Mouse (Mus musculus): Measurements from ENCODE around the gene Olfr600. TPM values are rescaled to one million over a fixed set of nuclear protein-coding genes. Genes with fewer than 3 reads are reported as not detected.

The Olfr600 gene
- polyA plus RNA-seq, 1 experiment, result not detected

Other genes with a start within 250 kb of the Olfr600 start
- gene Olfr586, start 224.0 kb downstream of the Olfr600 start, polyA plus RNA-seq (2012; rRNA removed), result not detected in 2 replicates
- not detected in 2 replicates for gene Olfr588-ps1, start 208.8 kb downstream of the Olfr600 start, polyA plus RNA-seq (2012; rRNA removed)
- gene Olfr589, start 193.3 kb downstream of the Olfr600 start, polyA plus RNA-seq (2012; rRNA removed), result not detected in 2 replicates
- not detected in 2 replicates for gene Olfr591, start 171.3 kb downstream of the Olfr600 start, polyA plus RNA-seq (2012; rRNA removed)
- gene Olfr592, start 164.9 kb downstream of the Olfr600 start, polyA plus RNA-seq (2012; rRNA removed), result not detected in 2 replicates
- gene Olfr593, start 137.8 kb downstream of the Olfr600 start, polyA plus RNA-seq (2012; rRNA removed), result not detected in 2 replicates
- gene Olfr594, start 132.7 kb downstream of the Olfr600 start, polyA plus RNA-seq (2012; rRNA removed), result not detected in 2 replicates
- gene Usp17ld, start 97.2 kb downstream of the Olfr600 start, polyA plus RNA-seq (2012; rRNA removed), result not detected in 2 replicates
- not detected in 2 replicates for gene Olfr596, start 44.0 kb downstream of the Olfr600 start, polyA plus RNA-seq (2012; rRNA removed)
- gene Olfr597, start 33.4 kb downstream of the Olfr600 start, polyA plus RNA-seq (2012; rRNA removed), result not detected in 2 replicates
- gene Olfr598, start 26.1 kb downstream of the Olfr600 start, polyA plus RNA-seq (2012; rRNA removed), result not detected in 2 replicates
- gene Olfr599, start 13.8 kb downstream of the Olfr600 start, polyA plus RNA-seq (2012; rRNA removed), result not detected in 2 replicates
- not detected in 2 replicates for gene Olfr601, start 13.0 kb upstream of the Olfr600 start, polyA plus RNA-seq (2012; rRNA removed)
- 0.11 TPM in 1 of 2 replicates, not detected in the other for gene Olfr603, start 36.5 kb upstream of the Olfr600 start, polyA plus RNA-seq (2012; rRNA removed)
- not detected in 2 replicates for gene Usp17lc, start 65.4 kb upstream of the Olfr600 start, polyA plus RNA-seq (2012; rRNA removed)
- gene Olfr605, start 95.8 kb upstream of the Olfr600 start, polyA plus RNA-seq (2012; rRNA removed), result not detected in 2 replicates
- not detected in 2 replicates for gene Olfr606, start 99.4 kb upstream of the Olfr600 start, polyA plus RNA-seq (2012; rRNA removed)
- not detected in 2 replicates for gene Olfr607, start 114.5 kb upstream of the Olfr600 start, polyA plus RNA-seq (2012; rRNA removed)
- not detected in 2 replicates for gene Olfr608, start 120.2 kb upstream of the Olfr600 start, polyA plus RNA-seq (2012; rRNA removed)
- not detected in 2 replicates for gene Olfr609, start 148.4 kb upstream of the Olfr600 start, polyA plus RNA-seq (2012; rRNA removed)
- 0.14 TPM in 1 of 2 replicates, not detected in the other for gene Olfr610, start 162.5 kb upstream of the Olfr600 start, polyA plus RNA-seq (2012; rRNA removed)
- gene Olfr611, start 171.2 kb upstream of the Olfr600 start, polyA plus RNA-seq (2012; rRNA removed), result 0.15 TPM in 1 of 2 replicates, not detected in the other
- not detected in 2 replicates for gene Olfr612, start 193.0 kb upstream of the Olfr600 start, polyA plus RNA-seq (2012; rRNA removed)
- not detected in 2 replicates for gene Olfr613, start 198.4 kb upstream of the Olfr600 start, polyA plus RNA-seq (2012; rRNA removed)
- gene Olfr615, start 206.4 kb upstream of the Olfr600 start, polyA plus RNA-seq (2012; rRNA removed), result not detected in 2 replicates
- gene Olfr616, start 219.5 kb upstream of the Olfr600 start, polyA plus RNA-seq (2012; rRNA removed), result 0.22 and 0.25 TPM in 2 replicates
- gene Olfr617, start 223.4 kb upstream of the Olfr600 start, polyA plus RNA-seq (2012; rRNA removed), result not detected in 2 replicates
- gene Olfr618, start 240.4 kb upstream of the Olfr600 start, polyA plus RNA-seq (2012; rRNA removed), result not detected in 2 replicates

All from testis, adult 2 months (tissue).